Mouse (Mus musculus) liver, adult 2 months (tissue): ENCODE measurements around the gene Fto. TPM values are rescaled to one million over a fixed set of nuclear protein-coding genes. Genes with fewer than 3 reads are reported as not detected.

Experiments used
- DNase-seq: peaks from one replicate; pipeline ENCODE4 v3.0.0-alpha.2; 2011; ENCODE audit warnings: low read depth, low spot score; ENCODE audit errors: extremely low read depth
- H3K27ac ChIP-seq: fragments of 200-500 bp; replicated peaks from 2 replicates; pipeline ENCODE4 v1.5.1; 2012; ENCODE audit warnings: low read depth, mild to moderate bottlenecking, control low read depth, inconsistent platforms, low read length; ENCODE audit not compliant: insufficient read depth
- H3K27me3 ChIP-seq: fragments of 200-500 bp; 2 replicates; pipeline ENCODE4 v1.6.1; 2012; ENCODE audit warnings: mild to moderate bottlenecking, moderate library complexity, low read length, inconsistent platforms; ENCODE audit not compliant: control insufficient read depth, insufficient read depth
- H3K36me3 ChIP-seq: fragments of 200-500 bp; 2 replicates; pipeline ENCODE4 v1.6.1; 2012; ENCODE audit warnings: low read length, inconsistent platforms; ENCODE audit not compliant: control insufficient read depth, insufficient read depth
- H3K4me1 ChIP-seq: fragments of 200-500 bp; 2 replicates; pipeline ENCODE4 v1.6.1; 2011; ENCODE audit warnings: low read length; ENCODE audit not compliant: control insufficient read depth, insufficient read depth
- H3K4me3 ChIP-seq: fragments of 200-500 bp; 2 replicates; pipeline ENCODE4 v1.5.1; 2011; ENCODE audit warnings: low read depth, mild to moderate bottlenecking, control low read depth, low read length, moderate library complexity; ENCODE audit not compliant: insufficient read depth
- H3K79me2 ChIP-seq: fragments of 200-500 bp; 2 replicates; pipeline ENCODE4 v1.6.1; 2012; ENCODE audit warnings: inconsistent platforms, mild to moderate bottlenecking, low read length, moderate library complexity; ENCODE audit not compliant: control insufficient read depth, insufficient read depth
- H3K9ac ChIP-seq: fragments of 200-500 bp; 2 replicates; pipeline ENCODE4 v1.6.1; 2012; ENCODE audit warnings: low read depth, mild to moderate bottlenecking, control low read depth, inconsistent platforms, low read length
- CTCF ChIP-seq: fragments of 200-500 bp; IDR thresholded peaks from 2 replicates; pipeline ENCODE4 v1.5.1; 2011; ENCODE audit warnings: low read depth, low read length, control low read depth
- POLR2A ChIP-seq: fragments of 200-500 bp; IDR thresholded peaks from 2 replicates; pipeline ENCODE4 v1.6.1; 2011; ENCODE audit warnings: low read length, control low read depth; ENCODE audit not compliant: insufficient read depth; ENCODE audit errors: extremely low read depth
- WGBS: fragments of 180-500 bp; shearing (Covaris S2); methylation state at CpG from one replicate; pipeline ENCODE4 v1.1.7; 2018; 5-methylcytosine and 5-hydroxymethylcytosine counted together
- polyA plus RNA-seq: library from polyadenylated mRNA; depleted of rRNA; stranded (reverse); fragments of >200 nt; gene quantifications from 2 replicates; pipeline ENCODE4 v1.2.3, GENCODE M21; 2012
- total RNA-seq: library from RNA; depleted of rRNA; stranded (reverse); fragments of >200 nt; gene quantifications from 2 replicates; pipeline ENCODE4 v1.2.3, GENCODE M21; 2014

Fto gene
- total and polyA plus RNA-seq, 2 experiments = 14.1 to 15.6 TPM

- H3K27me3 ChIP-seq = no peaks in the 10 kb centered on the region
- H3K79me2 ChIP-seq = peaks cover 23% of the 10 kb centered on the region
- peaks cover 18% of the 10 kb centered on the region for H3K4me1 ChIP-seq
- H3K4me3 ChIP-seq = no peak overlapping the region
- H3K36me3 ChIP-seq = no peaks in the 10 kb centered on the region
- DNase-seq = peak; percentile 66
- 7% methylated on average over 4 of the region's 4 CpGs for WGBS
- TF ChIP-seq CTCF = no peak
- no peak for TF ChIP-seq POLR2A
- H3K9ac ChIP-seq = no peak overlapping the region
- H3K27ac ChIP-seq = no peak overlapping the region
Measured at GRCm38 (mm10) chr8:91371995-91372394, 58.7 kb downstream of the Fto start.

GRCm38 (mm10) chr8:91372780-91373577 is 59.7 kb downstream of the Fto start:
- Histone ChIP-seq H3K4me3 (no peak overlapping the region), H3K27ac (no peak overlapping the region), H3K4me1 (peaks cover 22% of the 10 kb centered on the region), H3K79me2 (peaks cover 27% of the 10 kb centered on the region), H3K27me3 (no peaks in the 10 kb centered on the region), H3K9ac (no peak overlapping the region), H3K36me3 (no peaks in the 10 kb centered on the region)
- WGBS = 90% methylated on average over 9 of the region's 9 CpGs
- no peak for DNase-seq
- TF ChIP-seq CTCF (no peak), POLR2A (no peak)

- TF ChIP-seq CTCF (no peak), POLR2A (no peak)
- peak; percentile 46 for DNase-seq
- Histone ChIP-seq H3K4me1 (peaks cover 26% of the 10 kb centered on the region), H3K27ac (no peak overlapping the region), H3K4me3 (no peak overlapping the region), H3K36me3 (no peaks in the 10 kb centered on the region), H3K79me2 (peaks cover 27% of the 10 kb centered on the region), H3K9ac (no peak overlapping the region), H3K27me3 (no peaks in the 10 kb centered on the region)
- WGBS = 89% methylated on average over 20 of the region's 20 CpGs
Measured at GRCm38 (mm10) chr8:91375054-91375938, 62.0 kb downstream of the Fto start.

GRCm38 (mm10) chr8:91376785-91377184 is 63.5 kb downstream of the Fto start:
- DNase-seq = peak; percentile 67
- H3K27ac ChIP-seq = peak overlapping the region; percentile 60
- WGBS = 20% methylated on average over 11 of the region's 11 CpGs
- peaks cover 26% of the 10 kb centered on the region for H3K4me1 ChIP-seq
- H3K4me3 ChIP-seq = peak overlapping the region; percentile 14; the same call in 1 of the 2 replicates
- no peaks in the 10 kb centered on the region for H3K27me3 ChIP-seq
- peak overlapping the region; percentile 54 for H3K9ac ChIP-seq
- peaks cover 32% of the 10 kb centered on the region for H3K79me2 ChIP-seq
- H3K36me3 ChIP-seq = no peaks in the 10 kb centered on the region
- TF ChIP-seq CTCF = no peak
- no peak for TF ChIP-seq POLR2A

GRCm38 (mm10) chr8:91377275-91377674 is 64.0 kb downstream of the Fto start:
- TF ChIP-seq CTCF (no peak), POLR2A (no peak)
- WGBS = 80% methylated on average over 6 of the region's 6 CpGs
- Histone ChIP-seq H3K4me3 (no peak overlapping the region), H3K36me3 (no peaks in the 10 kb centered on the region), H3K4me1 (peaks cover 22% of the 10 kb centered on the region), H3K27ac (peak overlapping the region; percentile 78), H3K9ac (no peak overlapping the region), H3K79me2 (peaks cover 32% of the 10 kb centered on the region), H3K27me3 (no peaks in the 10 kb centered on the region)
- no peak for DNase-seq
